Mouse (Mus musculus) left cerebral cortex, postnatal 10 days (tissue): ENCODE measurements around the gene Pkm. TPM values are rescaled to one million over a fixed set of nuclear protein-coding genes. Genes with fewer than 3 reads are reported as not detected.

ENCODE experiments used
- DNase-seq, 2 experiments: peaks; one replicate each; pipeline ENCODE4 v3.0.0; 2021 to 2022; ENCODE audit warnings: low spot score in 2 of 2, mixed read lengths in 1 of 2; ENCODE audit errors: extremely low spot score in 1 of 2
- intact Hi-C: fragments of 180-260 bp; cut with DNase I; formaldehyde crosslinking; loops from one replicate; pipeline ENCODE4 v1.15.1; 2025
- total RNA-seq, 2 experiments: library from RNA; stranded (reverse); gene quantifications; 2 replicates each; pipeline ENCODE4 v1.2.3; 2021

Gene Pkm
- total RNA-seq, 2 experiments from 2014 or later: 687 to 749 TPM

DNA sequence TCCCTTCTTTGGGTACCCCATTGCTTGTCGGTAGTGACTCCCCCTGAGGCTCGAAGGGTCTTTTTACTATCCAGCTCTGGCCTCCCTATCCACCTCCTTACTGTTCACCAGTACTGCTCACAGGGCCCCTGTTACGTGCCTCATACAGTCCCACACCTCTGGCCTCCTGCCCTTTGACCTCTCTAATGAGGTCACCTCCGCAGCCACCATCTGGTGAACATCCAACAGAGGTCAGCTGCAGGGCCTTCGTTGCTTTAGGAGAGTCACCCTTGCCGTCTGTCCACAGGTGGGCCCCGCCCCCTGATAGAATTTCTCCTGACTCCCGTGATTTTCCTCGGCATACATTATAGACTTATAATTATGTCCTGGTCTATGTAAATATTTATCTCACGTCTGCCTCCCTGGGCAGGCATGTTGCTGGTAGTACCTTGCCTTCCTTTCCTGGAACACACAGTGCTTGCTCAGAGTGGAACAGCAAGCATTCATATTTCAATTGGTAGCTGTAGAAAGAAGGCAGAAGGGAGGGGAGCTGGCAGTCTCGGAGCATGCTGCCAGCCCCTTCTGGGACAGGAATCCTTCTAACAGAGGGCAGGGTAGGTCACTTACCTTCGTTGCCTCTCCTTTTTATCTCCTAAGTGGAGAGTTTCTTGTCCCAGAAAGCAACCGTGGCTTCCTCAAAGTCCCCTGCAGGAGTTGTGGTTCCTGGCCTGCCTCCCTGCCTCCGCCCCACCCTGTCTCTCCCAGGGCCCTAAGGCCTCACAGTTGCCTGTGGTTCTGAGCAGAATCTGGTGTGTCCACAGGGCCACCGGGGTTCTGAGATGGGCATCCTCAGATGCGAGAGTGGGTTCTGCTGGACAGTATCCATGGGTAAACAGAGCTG lies 38.6 kb downstream of the Pkm start:
- intact Hi-C loops: loop anchor here (5.0 kb wide), 1 partner anchor 57 kb away; the partner anchor contains the start of genes Myo9a and Senp8
- no peak for DNase-seq

DNA sequence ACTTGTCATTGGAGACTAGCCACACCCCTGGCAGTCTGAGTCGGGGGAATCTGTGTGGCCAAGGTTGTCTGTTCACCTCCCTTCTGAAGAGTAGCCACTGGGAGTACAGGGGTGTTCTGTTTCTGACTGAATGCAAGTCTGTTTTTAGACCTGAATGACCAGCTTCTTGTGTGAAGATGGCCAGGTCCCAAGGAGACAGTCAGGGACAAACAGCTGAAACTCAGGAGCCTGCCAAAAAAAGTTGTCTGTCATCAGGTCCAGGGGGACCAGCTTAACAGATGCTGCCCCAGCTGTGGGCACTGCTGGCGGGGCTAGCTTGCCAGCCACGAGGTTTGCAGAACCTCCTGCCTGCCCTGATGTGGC lies 39.3 kb downstream of the Pkm start:
- intact Hi-C loops: loop anchor here (5.0 kb wide), 1 partner anchor 57 kb away; the partner anchor contains the start of genes Myo9a and Senp8
- DNase-seq: peak in 1 of 2 experiments; percentile 47

DNA sequence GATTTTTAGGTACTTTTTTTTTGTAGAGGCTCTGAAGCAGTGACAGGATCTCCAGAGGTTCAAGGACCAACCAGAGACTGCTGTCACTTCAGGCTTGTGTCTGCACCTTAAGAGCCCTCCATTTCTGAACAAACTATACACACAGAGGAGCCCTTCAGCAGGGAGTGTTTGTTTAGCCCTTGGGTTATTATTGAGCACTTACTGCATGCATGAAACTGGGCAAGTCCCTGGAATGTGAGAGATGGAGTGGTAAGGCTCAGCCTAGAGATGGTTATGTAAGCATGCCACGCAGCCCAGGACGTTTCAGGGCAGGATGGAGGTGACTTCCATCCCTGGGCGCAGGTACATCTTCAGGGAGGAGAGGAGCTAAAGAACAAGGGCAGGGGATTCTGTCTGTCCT lies 40.2 kb downstream of the Pkm start:
- DNase-seq: no peak
- intact Hi-C loops: loop anchor here (5.0 kb wide), 1 partner anchor 56 kb away; the partner anchor contains the start of genes Myo9a and Senp8

DNA sequence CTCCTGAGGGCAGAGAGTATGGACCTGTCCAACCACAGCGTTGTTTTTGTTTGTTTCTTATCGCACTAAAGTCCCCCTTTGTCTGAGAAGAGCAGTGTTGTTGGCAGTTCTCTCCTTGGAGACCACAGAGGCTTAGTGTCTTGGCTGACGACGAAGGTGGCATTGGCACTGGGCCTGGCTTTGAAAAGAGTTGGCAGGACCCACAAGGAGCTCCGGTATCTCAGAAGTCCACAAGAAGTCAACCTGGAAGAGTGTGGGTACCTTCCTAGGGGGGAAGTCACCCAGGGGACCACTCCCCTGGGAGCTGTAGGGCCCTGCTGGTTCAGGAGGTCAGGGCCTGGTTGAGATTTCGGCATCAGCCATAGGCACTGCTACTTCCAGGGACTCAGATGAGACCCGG lies 44.9 kb downstream of the Pkm start:
- DNase-seq: no peak
- intact Hi-C loops: no loop called here

DNA sequence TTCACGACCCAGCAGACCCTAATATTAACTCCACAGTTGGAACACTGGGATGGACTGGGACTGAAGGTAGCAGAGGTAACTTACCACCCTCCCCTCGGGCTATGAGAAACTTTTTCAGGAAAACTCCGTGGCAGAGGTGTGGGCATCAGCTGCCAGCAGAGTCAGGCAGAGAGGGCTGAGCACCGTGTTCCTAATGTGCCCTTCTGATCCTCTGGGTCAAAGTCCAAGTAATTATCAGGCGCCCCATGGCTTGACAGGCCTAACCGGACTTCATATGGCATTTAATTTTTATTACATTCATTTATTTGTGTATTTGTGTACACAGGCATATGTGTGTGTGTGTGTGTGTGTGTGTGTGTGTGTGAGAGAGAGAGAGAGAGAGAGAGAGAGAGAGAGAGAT lies 46.9 kb downstream of the Pkm start:
- intact Hi-C loops: no loop called here
- no peak for DNase-seq

DNA sequence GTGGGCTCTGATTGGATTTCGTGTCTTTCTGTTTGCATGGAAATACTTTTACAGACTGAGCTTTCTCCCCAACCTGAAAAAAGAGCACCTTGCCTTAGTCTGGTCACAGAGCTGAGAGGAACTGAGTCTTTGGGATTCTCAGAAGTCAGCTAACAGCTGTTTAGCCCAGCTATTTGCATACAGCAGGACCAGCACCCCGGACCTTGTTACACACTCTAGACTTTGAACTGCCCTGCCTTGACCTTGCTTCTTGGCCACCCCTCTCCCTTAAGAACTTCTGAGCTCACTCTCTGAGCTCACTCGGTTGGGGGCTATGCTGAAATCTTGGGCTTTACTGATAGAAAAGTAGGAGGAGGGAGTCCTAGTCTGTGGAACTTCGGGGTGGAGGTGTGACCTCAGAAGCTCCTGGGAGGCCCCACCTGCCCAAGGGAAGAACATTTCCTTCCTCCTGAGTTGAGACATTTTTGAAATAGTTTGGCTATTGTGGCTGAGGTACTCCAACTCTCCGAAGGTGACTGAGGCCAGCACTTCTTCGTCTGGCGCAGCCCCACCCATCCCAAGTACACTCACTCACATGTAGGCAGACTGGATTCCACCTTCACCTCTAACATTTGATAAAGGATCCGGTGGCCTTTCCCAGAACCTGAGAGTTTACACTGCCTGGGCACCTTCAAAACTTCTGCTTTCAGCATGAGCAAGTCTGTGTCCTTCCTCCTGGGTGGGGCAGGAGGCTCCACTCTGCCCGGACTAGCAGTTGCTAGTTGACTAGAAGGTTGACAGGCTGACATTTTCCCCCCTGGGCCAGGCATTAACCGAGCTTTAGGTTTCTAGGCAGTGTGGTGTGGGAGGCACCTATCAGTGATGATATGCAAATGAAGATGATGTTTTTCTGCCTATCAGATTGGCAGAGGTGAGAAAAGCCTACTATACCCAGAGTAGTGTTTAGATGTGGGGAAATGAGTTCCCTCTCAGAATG lies 51.0 kb downstream of the Pkm start:
- intact Hi-C loops: no loop called here
- DNase-seq: no peak

DNA sequence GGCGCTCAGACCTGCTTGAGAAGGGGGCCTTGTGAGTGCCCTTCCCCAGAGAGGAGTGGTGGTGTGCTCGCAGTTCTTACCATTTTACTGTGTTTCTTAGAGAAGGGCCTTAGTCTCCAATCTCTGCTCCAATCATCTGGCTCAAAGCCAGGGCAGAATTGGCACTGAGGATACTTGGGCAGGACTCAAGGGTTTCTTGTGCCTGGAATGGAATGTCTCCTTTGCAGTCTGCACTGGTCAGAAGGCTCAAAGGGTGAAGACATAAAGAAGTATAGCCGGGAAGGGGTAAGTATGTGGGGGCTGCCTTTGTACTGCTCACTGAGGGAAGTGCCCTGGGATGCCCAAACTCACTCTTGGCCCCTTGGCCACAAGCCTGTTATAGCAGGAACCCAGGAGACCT lies 53.1 kb downstream of the Pkm start:
- DNase-seq: no peak
- intact Hi-C loops: no loop called here

DNA sequence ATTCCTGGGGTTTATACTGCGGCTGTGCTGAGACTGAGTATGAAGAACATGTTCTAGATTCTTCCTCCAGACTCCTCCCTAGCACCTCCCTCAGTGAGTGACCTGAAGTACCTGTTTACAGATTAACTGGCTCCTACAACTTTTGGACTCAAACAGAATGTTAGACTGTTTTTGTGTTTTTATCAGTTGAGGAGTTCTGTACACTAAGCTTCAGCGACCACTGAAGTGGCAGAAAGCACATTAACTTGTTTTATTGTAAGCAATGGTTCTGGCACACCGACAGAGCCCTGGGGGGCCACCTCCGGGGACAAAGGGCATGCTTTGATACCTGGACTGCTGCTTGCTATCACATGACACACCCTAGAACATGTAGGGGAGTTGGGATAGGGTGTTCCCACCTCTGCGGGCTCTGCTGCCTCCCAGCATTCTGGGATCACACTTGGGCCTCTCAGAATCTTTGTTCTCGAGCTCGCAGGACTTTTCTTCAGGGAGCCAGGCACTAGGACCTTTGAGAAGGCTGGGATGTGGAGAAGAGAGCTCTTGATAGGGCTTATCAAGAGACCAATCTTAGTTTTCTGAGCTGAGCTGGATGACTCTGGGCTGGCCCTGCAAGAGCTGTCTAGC lies 60.2 kb downstream of the Pkm start:
- intact Hi-C loops: no loop called here
- no peak for DNase-seq

DNA sequence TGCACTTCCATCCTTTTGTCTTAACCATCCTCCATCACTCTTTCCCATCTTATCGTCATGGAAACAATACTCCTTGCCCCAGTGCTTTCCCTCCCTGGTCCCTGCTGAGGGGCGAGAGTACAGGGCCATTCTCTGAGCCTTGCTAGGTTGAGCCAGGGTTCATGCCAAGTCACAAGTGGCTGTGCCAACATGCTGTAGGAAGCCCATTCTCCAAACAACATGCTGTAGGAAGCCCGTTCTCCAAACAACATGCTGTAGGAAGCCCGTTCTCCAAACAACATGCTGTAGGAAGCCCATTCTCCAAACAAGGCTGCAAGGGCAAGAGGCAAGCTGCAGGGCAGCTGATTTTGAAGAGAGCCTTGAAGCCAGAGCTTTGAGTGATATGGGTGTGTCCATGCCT lies 62.1 kb downstream of the Pkm start:
- DNase-seq: no peak
- intact Hi-C loops: no loop called here

DNA sequence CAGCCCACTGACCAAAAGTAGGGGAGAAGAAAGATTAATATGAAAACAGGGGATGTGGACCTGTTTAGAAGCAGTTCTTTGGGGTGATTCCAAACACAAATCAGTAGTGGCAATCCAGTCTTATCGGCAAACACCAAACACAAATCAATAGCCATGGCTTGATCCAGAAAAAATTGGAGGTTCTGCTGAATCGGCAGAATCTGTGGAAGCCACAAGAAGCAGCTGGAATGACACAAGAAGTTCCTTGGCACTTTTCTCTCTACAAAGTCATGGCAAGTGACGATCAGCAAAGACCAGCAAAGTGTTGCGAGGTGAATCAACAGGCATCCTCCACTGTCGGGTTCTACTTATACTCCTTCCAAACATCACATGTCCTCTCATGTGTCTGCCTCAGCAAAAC lies 65.0 kb downstream of the Pkm start:
- intact Hi-C loops: loop anchor here (10.0 kb wide), 1 partner anchor 244 kb away; the partner anchor contains the start of gene Nr2e3
- DNase-seq: no peak

DNA sequence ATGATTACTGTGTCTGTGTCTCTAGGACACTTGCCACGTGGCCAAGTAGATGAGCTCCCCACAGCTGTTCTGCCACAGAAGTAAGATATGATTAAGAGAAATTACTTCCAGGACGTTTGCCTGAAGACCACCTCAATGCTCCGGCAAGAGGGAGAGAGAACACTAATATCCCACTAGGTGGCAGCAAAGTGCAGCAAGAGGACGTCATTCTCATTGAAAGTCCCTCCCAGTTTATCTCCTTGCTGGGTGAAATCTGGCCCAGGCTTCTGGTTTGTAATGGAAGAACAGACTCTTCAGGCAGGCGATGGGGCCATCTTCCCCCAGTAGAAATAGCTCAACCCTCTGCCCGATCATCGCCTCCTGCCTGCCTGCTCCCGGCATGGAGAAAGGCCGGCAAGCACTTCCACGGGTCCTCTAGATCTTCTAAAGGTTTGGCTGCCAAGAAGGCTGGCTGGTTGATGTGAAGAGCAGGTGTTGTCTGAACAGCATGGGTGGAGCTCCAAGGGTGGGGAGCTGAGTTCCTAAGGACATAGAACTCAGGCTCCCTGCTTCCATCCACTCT lies 67.0 kb downstream of the Pkm start:
- peak; percentile 75 to 82 for DNase-seq
- intact Hi-C loops: loop anchor here (10.0 kb wide), 1 partner anchor 242 kb away; the partner anchor contains the start of gene Nr2e3

DNA sequence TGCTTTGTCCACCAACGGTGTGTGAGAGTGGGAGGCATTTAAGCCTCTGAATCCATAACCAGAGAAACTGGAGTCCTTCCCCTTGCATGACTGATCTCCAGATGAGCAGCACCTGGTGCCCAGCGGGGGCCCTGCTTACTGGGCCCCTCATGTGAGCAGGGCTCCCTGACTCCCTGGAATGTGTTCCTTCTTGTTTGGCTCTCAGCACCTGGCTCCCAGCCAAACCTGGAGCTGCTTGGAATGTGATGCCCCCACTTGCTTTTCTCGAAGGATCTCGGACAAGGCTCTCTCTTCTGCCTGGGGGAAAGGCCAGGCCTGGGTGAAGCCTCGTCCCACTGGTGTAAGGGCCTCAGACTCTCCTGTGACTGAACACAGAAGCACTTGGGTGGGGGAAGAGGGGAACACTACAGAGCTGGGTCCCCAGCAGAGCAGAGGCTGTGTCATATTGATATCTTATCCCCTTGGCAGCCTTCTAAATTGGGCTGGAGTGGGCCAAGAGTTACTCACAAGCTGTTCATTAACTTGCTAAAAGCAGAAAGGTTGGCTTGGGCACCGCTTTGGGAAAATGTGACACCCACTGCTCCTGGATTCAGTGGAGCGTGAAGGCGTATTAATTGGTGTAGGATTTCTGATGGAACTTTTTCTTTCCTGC lies 67.7 kb downstream of the Pkm start:
- intact Hi-C loops: loop anchor here (10.0 kb wide), 1 partner anchor 241 kb away; the partner anchor contains the start of gene Nr2e3

DNA sequence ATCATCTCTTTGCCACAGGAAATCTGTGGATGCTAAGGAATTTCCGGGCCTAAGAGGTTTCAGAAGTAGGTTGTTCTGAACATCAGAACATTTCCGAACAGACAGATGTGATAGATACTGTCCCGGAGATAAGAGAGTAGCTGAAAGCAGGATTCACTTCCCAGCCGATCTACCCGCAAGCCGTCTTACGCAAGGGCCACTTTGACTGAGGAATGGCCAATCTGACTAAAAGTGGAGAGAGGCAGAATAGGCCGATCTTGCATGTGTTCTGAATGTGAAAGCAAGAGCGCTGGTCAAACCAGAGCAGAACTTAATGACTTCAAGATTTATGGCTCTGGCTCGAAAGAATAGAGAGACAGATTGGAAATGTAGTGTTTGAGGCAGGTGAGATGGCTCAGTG lies 69.3 kb downstream of the Pkm start:
- intact Hi-C loops: loop anchor here (10.0 kb wide), 1 partner anchor 239 kb away; the partner anchor contains the start of gene Nr2e3
- DNase-seq: no peak

More for the DNA sequence above, 67.7 kb downstream of the Pkm start:
- peak; percentile 21 to 72 for DNase-seq

DNA sequence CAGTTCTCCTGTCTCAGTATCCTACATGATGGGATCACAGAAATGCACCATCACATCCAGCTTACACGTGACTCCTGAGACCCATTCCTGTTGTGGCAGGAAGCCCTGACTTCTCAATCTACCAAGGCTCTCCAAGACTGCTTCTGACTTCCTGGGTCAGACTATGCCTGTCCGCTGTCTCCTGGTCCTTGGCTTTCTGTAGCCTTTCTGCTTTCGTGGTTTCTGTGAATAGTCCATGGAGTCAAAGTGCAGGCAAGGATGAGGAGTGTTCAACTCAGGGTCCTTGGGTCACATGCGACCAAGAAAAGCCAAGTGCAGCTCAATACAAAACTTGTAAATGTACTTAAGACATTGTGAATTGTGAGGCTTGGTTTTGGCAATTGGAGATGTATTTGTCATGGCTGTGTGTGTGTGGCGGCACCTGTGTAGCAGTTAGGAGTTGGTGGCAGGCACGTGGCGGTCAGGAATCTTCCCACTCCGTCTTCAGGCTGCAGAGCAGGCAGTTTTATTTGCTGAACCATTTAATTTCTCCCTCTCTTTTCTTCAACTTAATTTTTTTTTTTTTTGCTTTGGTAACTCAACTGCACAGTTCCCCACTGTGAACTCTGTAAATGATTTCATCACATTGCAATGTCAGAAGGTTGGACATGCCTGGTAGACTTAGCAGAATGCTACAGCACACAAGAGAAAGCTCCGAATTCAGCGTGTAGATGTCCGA lies 71.6 kb downstream of the Pkm start:
- DNase-seq: no peak
- intact Hi-C loops: loop anchor here (10.0 kb wide), 1 partner anchor 237 kb away; the partner anchor contains the start of gene Nr2e3
